Mouse (Mus musculus) heart, postnatal 25 days (tissue): ENCODE measurements at regions not wholly inside any gene's neighbourhood (a gene's known extent, or its start where the extent isn't known, plus 50 kb on each side); places are given as distances from the start of the nearest gene placed in this dataset.

Experiments
- DNase-seq: peaks from one replicate; pipeline ENCODE4 v3.0.0; 2022; ENCODE audit warnings: low spot score
- intact Hi-C: fragments of 180-260 bp; cut with DNase I; formaldehyde crosslinking; loops from one replicate; pipeline ENCODE4 v1.15.1; 2025

DNA sequence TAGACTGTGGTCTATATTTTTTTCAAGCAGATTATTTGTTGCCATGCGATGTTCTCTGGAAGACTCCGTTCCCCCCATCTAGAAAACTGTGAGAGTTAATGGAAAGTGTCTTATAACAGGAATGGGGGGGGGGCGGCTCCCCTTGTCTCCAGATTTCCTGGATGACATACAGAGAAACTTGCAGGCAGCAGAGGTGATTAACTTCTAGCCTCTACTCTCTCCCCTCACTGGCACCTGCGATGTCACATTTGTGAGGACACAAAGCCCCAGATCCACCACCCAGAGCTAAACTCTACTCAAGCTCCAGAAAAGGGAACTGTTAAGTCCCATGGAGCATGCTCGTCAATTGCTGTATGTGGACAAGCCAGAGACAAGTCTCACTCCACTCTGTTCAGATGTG is 267.6 kb downstream of the Fam49a start:
- intact Hi-C loops = no loop called here
- DNase-seq = no peak

DNA sequence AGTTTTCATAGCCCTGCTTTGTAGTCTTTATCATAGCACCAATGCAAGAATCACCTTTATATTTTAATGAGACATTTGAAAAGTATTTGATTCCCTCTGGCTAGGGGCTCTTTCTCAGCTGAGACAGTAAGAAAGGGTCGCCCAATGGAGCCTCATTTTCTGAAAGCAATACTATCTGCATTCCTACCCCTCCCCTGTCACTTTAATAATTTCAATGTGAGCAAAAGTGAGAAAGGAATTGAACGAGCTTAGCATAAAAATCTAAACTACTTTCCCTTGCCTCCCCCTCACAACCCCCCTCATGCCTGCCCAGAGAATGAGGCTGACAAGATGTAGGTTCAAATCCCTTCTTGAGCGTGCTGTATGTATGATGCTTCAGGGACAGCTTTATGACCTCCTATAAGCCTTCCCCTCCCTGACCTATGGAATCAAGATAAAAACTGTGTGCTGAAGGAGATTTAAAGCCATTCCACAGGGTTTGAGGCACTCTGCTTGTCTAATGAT is 266.6 kb downstream of the Fam49a start:
- intact Hi-C loops = no loop called here

DNA sequence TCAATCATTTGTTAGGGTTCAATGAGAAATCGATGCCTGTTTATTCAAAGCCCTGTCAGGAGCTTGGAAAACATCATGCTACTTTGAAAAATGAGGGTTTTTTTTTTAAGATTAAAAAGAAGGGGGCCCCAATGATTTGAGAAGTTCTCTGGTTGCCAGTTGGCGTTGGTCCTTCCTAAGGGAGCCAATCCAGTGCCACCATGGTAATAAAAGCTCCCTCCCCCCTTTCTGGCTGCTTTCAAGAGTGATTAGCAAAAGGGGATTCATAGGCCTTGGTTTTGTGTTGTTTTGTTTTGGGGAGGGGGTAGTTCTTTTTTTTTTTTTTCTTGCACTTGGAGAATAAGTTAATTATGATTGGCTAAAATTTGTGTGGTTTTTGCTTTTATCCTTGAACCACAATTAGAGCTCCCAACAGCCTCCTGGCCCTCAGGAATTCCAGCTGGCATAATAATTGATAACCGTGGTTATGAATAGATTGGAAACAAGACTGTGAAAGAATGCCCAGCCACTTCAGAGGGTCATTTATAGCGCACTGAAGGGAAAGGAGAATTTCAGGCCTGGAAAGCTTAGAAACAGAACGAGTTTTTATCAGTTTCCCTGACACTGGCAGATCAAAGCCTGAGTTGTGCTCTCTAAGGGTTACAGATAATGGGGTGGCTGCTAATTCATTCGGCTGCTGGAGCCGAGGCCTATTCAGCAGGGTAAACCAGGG is 266.0 kb downstream of the Fam49a start:
- intact Hi-C loops = no loop called here
- DNase-seq = no peak

More for the DNA sequence above, 266.6 kb downstream of the Fam49a start:
- DNase-seq = no peak

DNA sequence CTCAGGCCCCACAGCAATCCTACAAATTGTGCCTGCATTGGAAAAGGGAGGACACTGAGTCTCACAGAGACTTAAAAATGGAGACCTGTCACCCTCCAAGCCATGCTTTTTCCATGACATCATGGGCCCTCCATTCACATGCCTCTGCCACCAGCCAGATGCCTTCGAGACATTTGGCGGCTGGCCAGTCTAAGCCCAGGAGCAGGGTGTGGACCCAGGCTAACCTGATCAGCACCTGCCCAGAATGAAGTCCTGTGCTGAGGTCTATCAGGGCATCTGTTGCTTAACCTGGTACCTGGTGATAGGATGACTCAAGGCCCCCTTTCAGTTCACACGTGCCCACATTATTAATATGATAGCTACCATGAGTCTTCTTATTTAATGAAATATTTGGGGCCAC is 265.4 kb downstream of the Fam49a start:
- DNase-seq = peak; percentile 3
- intact Hi-C loops = no loop called here

DNA sequence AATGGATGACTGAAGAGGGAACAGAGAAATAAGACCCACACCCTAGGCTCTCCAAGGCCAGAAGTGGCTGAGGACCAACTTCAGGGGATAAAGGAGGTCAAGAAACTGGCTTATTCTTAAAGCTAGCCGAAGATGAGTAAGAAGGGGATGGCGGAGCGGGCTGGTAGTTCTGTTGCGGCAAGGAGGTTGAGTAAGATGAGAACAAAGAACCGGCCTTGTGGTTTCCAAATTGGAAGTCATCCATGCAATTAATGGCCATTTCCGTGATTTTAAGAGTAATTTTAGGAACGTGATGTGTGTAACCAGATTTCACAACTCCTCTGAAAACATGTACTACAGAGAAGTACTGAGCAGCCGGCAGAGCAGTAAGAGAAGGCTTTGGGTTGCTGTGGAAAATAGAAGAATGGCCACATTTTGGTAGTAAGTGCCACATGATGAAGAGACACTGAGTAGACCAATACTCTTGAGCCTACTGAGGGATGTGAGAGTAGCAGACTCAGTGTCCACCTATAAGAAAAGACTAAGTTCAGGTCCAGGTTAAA is 258.4 kb downstream of the Fam49a start:
- intact Hi-C loops = no loop called here

DNA sequence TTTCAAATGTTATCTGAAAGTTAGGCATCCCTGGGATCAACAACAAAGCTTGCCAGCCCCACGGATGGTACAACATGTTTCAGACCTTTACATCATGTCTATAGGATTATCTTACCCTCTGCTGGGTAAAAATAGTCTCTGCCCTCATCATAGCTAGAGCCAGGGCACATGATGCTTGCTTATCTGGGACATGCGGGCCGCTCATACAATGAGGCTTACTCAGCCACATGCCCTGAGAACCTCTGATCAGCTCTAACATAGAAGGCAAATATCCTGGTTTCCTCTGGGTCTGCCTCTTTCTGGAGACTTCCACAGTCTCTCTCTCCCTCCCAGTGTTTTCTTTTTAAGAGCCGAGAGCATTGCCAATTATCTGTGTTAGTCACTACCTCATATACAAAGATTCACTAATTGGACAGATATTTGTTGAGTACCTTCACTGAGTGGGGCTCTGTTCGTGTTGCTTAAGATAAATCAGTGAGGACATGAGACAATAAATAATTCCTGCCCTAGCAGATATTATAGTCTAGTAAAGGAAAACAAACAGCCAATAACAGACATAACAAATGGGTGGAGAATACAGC is 256.6 kb downstream of the Fam49a start:
- intact Hi-C loops = no loop called here
- DNase-seq = no peak

More for the DNA sequence above, 258.4 kb downstream of the Fam49a start:
- DNase-seq = no peak

DNA sequence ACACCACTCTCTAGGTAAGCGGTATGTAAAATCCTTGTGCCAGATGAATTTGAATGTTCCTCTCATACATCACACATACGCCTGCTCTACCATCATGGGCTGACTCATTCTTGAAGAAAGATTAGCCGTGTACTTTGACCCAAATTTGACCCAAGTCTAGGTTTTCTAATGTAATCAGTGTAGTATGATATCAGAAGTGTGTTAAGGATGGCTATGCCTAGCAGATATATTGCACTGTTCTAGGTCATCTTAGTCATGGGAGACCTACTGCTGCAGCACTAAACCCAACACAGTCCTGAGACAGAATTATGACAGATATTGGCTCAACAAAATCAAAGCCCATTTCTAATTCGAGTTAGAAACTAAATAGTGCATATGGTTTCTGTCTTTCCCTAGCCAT is 255.1 kb downstream of the Fam49a start:
- intact Hi-C loops = no loop called here

DNA sequence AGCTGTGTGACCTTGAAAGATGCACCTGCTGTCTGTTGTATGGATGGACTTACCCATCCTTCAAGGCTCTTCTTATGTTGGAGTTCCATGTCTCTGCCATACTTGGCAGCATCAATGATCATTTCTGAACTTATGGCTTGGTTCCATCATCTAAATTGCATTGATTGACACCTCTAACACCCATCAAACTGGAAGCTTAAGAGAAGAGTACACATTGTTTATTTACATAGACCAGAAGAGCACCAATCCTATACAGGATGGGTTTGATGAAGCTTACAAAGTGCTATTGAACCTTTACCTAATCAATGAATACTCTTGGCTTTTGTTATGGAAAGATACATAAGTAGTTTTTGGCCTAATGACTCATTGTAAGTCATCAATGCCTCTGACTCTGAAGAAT is 248.8 kb downstream of the Fam49a start:
- DNase-seq = no peak
- intact Hi-C loops = no loop called here

More for the DNA sequence above, 255.1 kb downstream of the Fam49a start:
- DNase-seq = no peak

DNA sequence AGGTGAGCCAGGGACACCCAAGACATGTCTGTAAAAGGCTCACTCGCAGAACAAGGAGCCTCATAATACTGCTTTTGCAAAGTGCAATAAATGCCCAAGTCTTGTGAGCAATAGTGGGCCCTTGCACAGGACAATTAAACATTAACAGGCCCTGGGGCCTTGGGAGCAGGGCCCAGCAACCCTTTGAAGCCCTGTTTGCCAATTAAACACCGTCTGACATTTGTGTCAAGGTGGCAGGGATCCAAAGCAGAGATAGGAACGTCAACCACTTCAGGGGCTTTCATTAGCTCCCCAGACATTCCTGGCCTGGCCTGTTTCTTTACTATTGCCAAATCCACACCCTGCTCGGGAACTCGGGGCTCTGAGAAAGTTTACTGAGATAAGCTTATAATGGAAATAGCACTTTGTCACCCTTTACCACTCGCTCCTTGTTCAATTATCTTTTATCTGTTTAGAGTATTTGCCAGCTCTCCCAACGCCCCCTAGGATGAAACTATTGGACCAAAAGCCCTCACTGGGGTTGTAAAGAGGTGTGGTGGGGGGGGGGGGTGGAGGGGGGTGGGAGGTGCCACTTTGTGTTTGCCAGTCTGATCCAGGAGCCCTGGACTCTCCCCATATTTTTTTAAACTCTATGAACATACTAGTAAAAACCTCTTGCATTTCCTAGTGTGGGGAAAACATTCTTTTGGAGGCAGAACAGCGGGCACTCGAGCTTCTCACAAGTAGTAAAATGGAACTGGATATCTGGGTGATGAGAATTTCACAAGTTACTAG is 247.4 kb downstream of the Fam49a start:
- no peak for DNase-seq
- intact Hi-C loops = loop anchor here (10.0 kb wide), 1 partner anchor 315 kb away; no protein-coding TSS in a partner anchor

DNA sequence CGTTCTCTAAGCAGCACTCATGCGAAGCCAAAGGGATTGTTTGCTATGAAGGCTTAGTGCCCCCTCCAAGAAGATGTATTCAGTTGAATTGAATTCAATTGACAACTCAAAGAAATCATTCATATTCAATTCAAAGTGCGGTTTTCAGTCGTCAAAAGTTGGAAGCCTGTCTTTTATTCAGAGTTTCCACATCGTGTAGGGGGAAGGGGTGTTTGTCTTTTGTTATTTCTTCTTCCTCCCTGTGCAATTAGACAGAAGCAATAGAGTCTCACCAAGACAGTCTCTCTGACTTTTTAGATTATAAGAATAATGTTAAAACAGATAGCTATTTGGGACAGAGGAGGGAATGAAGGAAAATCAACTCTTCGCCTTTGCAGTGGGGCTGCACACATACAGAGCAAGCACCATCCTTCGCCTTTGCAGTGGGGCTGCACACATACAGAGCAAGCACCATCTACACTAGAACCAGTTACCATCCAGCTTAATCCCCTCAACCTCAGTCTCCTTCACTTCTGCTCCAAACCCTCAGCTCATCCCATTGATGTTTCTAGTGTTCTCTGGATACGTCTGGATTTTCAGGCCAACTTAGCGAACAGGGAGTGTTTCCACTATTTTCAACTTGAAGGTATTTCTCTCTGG is 246.7 kb downstream of the Fam49a start:
- DNase-seq = no peak
- intact Hi-C loops = loop anchor here (10.0 kb wide), 1 partner anchor 316 kb away; no protein-coding TSS in a partner anchor

DNA sequence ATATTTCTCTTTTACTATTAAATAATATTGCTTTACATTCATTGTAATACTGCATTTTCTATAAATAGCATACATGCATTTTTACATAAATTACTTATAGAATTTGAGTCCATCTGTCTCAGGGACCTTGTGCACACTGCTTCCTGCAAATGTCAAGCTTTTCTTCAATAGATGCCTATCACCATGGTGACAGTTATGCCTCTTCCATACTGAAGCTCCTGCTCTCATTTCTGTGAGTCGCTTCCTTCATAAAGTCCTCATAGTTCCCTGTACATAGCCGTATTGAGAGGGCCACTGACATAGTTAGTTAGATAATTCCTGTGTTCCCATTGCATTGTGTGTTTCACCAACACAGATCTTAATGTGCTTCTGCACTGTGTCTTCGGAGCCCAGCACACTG is 244.7 kb downstream of the Fam49a start:
- DNase-seq = no peak
- intact Hi-C loops = loop anchor here (10.0 kb wide), 1 partner anchor 318 kb away; no protein-coding TSS in a partner anchor

DNA sequence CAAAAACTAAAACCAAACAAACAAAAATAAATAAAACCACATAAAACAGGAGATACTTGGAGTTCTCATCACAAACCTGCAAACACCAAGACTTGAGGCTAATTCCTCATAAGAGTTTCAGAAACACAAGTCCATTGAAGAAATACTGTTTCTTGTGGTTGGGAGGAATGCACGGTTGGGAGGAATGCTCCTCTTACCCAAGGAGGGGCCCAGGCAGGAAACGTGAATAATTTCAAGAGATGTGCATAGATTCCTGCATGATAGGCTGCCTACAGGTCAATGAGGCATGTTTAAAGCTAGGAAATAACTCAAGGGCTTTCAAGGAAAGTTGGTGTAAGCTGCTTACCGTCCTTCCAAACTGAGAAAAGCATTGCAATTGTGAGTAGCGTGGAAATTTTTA is 243.7 kb downstream of the Fam49a start:
- no peak for DNase-seq
- intact Hi-C loops = loop anchor here (10.0 kb wide), 1 partner anchor 319 kb away; no protein-coding TSS in a partner anchor

DNA sequence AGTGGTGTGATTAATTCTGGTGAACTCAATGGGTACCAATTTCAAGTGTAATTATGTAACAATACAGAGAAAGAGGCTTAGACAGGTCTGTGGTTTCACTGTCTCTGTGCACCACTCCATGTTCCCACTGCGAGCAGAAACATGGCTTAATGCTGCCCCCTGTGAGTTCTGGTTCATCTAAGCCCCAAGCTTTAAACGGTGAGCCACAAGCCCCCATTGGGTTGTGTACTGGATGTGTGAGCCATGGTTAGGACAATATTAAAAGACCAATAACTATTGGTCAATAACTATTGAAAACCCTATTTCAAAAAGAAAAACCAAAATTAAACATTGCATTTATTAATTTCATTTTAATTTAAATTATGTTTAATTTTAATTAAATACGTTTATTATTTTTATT is 238.0 kb downstream of the Fam49a start:
- DNase-seq = no peak
- intact Hi-C loops = loop anchor here (10.0 kb wide), 1 partner anchor 325 kb away; no protein-coding TSS in a partner anchor

DNA sequence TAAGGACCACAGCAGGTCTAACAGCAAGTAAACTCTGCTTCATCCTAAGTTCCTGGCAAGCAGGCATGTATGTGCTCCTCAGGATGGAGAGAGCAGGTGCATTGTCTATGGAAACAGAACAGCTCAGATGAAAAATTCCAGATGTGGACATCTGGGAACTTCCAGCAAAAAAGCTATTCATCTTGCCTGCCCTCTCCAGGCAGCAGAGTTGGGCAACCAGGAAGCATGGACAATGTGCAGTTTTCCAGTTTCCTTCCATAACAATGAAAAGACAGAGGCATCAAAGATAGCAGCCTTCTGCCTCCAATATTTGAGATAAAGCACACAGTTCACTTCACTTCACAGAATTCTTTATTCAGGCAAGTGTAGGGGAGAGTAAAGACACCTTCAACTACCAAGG is 236.7 kb downstream of the Fam49a start:
- DNase-seq = no peak
- intact Hi-C loops = no loop called here

DNA sequence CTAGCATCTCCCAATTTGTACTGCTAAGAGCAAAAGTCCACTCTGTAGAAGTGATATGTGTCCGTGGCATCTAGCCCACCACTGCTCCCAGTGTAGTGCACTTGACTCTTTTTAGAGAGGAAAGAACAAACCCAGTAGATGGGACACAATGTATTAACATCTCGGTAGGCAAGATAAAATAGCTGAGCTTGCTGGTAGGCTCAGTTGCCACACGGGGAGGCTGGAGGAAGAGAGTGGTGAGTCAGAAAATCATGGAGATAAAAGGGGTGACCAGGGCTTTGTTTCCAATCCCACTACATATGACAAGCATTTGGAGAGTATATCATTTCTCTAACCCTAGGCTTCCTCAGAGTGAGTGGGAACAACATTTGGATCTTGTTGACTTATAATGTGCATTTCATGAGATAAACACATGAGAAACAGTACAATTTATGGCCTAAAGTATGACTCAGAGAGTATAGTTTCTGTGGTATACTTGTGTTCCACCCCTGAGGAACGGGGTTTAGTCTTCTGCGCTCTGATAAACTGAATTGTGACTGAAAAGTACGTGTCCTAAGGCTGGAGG is 235.4 kb downstream of the Fam49a start:
- intact Hi-C loops = no loop called here
- no peak for DNase-seq

DNA sequence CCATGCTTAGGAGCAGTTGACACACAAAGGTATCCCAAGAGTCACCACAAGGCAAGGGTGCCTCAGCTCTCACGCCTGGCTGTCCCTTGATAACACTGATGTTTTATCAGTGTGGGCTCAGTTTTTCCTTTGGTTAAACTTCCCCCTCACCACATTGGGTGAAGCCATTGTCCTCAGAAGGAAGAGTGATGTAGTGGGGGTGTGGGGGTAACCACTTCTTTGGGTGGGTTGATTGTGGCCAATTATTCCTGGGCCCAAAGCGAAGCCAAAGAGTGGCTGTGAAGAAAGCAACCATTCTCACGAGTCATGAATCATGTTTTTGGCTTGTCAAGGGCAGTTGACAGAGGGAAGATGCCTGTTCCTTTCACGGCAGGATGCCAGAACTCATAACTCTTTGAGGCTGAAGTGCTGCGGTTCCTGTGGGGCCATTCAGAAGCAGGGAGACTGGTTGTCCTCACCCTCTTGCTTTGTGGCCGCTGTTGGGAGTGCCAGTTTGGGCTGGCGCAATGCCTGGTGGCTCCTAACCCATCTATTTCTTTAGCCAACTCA is 234.7 kb downstream of the Fam49a start:
- intact Hi-C loops = no loop called here
- peak; percentile 13 for DNase-seq

DNA sequence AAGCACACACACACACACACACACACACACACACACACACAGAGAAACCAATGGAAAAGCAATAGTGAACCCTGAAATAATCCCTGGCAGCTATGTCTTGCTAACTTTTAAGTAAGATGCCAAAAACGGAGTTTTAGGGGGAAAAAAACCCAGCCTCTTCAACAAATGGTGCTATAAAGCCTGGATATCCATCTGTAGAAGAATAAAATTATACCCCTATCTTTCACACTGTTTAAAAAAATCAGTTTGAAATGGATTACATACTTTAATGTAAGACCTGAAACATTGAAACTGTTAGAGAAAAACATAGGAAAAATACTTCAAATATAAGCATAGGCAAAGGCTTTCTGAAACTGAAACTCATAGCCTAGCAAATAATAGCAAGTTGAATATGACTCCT is 228.2 kb downstream of the Fam49a start:
- intact Hi-C loops = no loop called here
- no peak for DNase-seq

DNA sequence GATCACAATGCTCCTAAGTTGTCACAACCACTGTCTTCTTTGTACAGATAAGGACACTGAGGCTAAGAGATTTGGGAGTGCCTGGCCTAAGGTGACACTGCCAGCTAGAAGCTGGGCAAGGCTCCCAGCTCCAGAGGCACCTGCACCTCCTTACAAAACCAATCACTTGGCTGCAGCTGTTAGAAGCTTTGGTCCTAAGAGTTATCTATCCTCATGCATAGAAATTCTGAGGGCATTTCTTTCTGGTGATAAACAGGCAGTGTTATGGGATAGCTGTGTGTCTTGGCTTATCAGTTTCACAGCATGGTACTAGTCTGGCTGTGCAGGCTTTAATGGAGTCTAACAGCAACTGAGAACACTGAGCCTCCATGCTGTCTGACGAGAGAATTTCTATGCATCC is 226.2 kb downstream of the Fam49a start:
- intact Hi-C loops = no loop called here
- DNase-seq = no peak

DNA sequence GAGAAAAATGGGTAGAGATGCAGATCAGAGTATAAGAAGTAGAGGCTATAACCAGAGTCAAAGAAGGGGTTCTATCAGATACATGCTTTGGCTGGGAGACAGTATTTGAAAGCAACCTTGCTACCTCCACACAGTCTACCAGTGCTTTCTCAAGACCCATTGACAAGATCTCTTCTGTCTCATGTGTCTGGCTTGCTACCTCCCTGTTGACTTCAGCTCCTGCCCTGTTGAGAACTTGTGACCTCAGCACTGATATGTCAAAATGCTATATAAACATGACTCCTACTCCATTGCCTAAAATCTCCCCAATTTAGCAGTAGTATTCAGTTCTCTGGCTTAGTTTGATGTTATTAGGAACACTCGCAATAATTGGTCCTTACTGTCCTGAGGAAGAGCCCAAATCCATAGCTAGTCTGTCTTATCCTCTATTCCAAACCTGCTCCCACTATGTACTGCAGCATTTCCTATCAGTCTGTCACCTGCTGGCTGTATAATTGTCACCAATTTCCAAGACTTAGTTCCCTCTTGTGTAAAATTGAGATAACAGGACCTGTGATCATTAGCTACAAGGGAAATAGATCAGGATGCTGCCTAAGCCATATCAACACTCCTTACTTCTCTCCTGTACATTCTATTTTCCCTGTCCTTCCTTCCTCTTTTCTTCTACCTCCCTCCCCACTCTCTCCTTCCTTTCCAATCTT is 224.9 kb downstream of the Fam49a start:
- DNase-seq = no peak
- intact Hi-C loops = no loop called here
